Mouse (Mus musculus): ENCODE results near the gene Olfr133. TPM values are rescaled to one million over a fixed set of nuclear protein-coding genes. Genes with fewer than 3 reads are reported as not detected.

The Olfr133 gene
- total and polyA plus RNA-seq, 3 experiments: not detected

GRCm38 (mm10) chr17:38134426-38134825, 10.7 kb upstream of the Olfr133 start, which contains the start of gene Olfr132:
TSS of gene Olfr132 (minus strand) at chr17:38134526.
- DNase-seq (ENCODE audit: low read depth, low spot score): no peak
- Histone ChIP-seq H3K9ac (ENCODE audit: control insufficient read depth, low read depth, low read length, poor library complexity, severe bottlenecking) (no peak within 1 kb of the TSS), H3K27me3 (ENCODE audit: control insufficient read depth in 1 of 2, insufficient read depth in 2 of 2, low read length in 2 of 2) (no peaks in the 10 kb centered on the region), H3K9me3 (replicated peaks; ENCODE audit: insufficient read depth, low read length) (no peaks in the 10 kb centered on the region), H3K4me1 (ENCODE audit: control insufficient read depth in 1 of 2, insufficient read depth in 2 of 2, low read length in 2 of 2) (no peaks in the 10 kb centered on the region), H3K79me2 (ENCODE audit: control insufficient read depth, insufficient read depth, low read length, poor library complexity) (no peaks in the 10 kb centered on the region), H3K36me3 (ENCODE audit: control insufficient read depth in 1 of 2, insufficient read depth in 2 of 2, low read length in 2 of 2) (no peaks in the 10 kb centered on the region), H3K27ac (ENCODE audit: control insufficient read depth, low read depth, low read length) (no peak within 1 kb of the TSS), H3K4me3 (ENCODE audit: control insufficient read depth in 1 of 2, insufficient read depth in 1 of 2, low read depth in 2 of 2, low read length in 2 of 2) (no peak within 1 kb of the TSS)
- TF ChIP-seq USF2 (IDR thresholded peaks at IDR 0.05; ENCODE audit: borderline replicate concordance in 1 of 2, insufficient read depth in 1 of 2, low read depth in 1 of 2, low read length in 2 of 2): no peak

DNA sequence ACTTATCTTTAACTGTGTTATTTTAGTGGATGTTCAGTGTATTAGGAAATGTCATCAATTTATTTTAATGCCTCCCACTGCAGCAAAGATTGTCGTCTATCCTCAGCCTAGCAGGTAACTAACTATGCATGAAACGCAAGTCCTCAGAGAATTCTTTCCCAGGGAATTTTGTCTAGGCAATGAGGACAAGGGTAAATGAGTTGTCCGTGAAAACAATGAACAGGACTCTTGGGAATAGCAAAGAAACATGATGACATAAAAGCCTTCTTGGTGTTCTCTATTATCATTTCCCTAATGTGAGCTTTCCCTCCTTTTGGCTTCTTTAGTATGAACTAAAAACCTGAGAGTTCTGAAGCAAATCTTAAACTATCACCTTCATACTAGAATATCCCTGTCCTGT, 26.0 kb downstream of the Olfr133 start, which contains the start of gene Olfr134:
Olfr134 (plus strand) TSS at position 301 of the 400 bp plus-strand sequence.
- no peaks in the 10 kb centered on the region for H3K9me3 ChIP-seq (replicated peaks; ENCODE audit: insufficient read depth, low read length)
- TF ChIP-seq MAX (IDR thresholded peaks at IDR 0.05; ENCODE audit: low read length): no peak
- no peak for TF ChIP-seq ZNF384 (IDR thresholded peaks at IDR 0.05; ENCODE audit: low read depth, low read length)
- TF ChIP-seq USF2 (IDR thresholded peaks at IDR 0.05; ENCODE audit: borderline replicate concordance in 1 of 2, insufficient read depth in 1 of 2, low read depth in 1 of 2, low read length in 2 of 2): no peak
- no peak for TF ChIP-seq ELF1 (IDR thresholded peaks at IDR 0.05; ENCODE audit: low read depth, low read length)
- no peak for TF ChIP-seq EP300 (IDR thresholded peaks at IDR 0.05; ENCODE audit: low read depth in 1 of 2, low read length in 2 of 2)
- TF ChIP-seq RCOR1 (IDR thresholded peaks at IDR 0.05; ENCODE audit: low read depth, low read length): no peak
- no peak for TF ChIP-seq MYB (IDR thresholded peaks at IDR 0.05; ENCODE audit: low read depth, low read length)
- no peak for TF ChIP-seq E2F4 (IDR thresholded peaks at IDR 0.05; ENCODE audit: borderline replicate concordance, low read depth, low read length)
- no peak for TF ChIP-seq KAT2A (conservative IDR thresholded peaks at IDR 0.05; ENCODE audit: low read depth, low read length)
- no peak for TF ChIP-seq USF1 (IDR thresholded peaks at IDR 0.05; ENCODE audit: low read depth, low read length)
- H3K27ac ChIP-seq (ENCODE audit: control insufficient read depth, low read depth, low read length): no peak within 1 kb of the TSS
- H3K79me2 ChIP-seq (ENCODE audit: control insufficient read depth, insufficient read depth, low read length, poor library complexity): no peaks in the 10 kb centered on the region
- no peak for DNase-seq (ENCODE audit: low read depth, low spot score)
- no peaks in the 10 kb centered on the region for H3K4me1 ChIP-seq (ENCODE audit: control insufficient read depth in 1 of 2, insufficient read depth in 2 of 2, low read length in 2 of 2)
- H3K4me3 ChIP-seq (ENCODE audit: control insufficient read depth in 1 of 2, insufficient read depth in 1 of 2, low read depth in 2 of 2, low read length in 2 of 2): no peak within 1 kb of the TSS
- H3K36me3 ChIP-seq (ENCODE audit: control insufficient read depth in 1 of 2, insufficient read depth in 2 of 2, low read length in 2 of 2): no peaks in the 10 kb centered on the region
- no peak within 1 kb of the TSS for H3K9ac ChIP-seq (ENCODE audit: control insufficient read depth, low read depth, low read length, poor library complexity, severe bottlenecking)
- no peaks in the 10 kb centered on the region for H3K27me3 ChIP-seq (ENCODE audit: control insufficient read depth in 1 of 2, insufficient read depth in 2 of 2, low read length in 2 of 2)

Other genes starting within 250 kb of the Olfr133 start
- not detected in 2 replicates for gene Olfr127, start 244.8 kb upstream of the Olfr133 start, total RNA-seq (2012; rRNA removed)
- gene Olfr127, start 244.8 kb upstream of the Olfr133 start, polyA plus RNA-seq (2012; ENCODE audit: insufficient read depth in 1 of 2, insufficient read length in 2 of 2, low read depth in 1 of 2, low replicate concordance in 2 of 2, missing spikeins in 1 of 2): under 1 TPM in 1 of 2 experiments, not detected in 1; 0.11 TPM
- gene Olfr128, start 224.7 kb upstream of the Olfr133 start, total RNA-seq (2012; rRNA removed): not detected in 2 replicates
- not detected for gene Olfr128, start 224.7 kb upstream of the Olfr133 start, polyA plus RNA-seq (2012; ENCODE audit: insufficient read depth in 1 of 2, insufficient read length in 2 of 2, low read depth in 1 of 2, low replicate concordance in 2 of 2, missing spikeins in 1 of 2)
- not detected in 2 replicates for gene Olfr761, start 192.2 kb upstream of the Olfr133 start, total RNA-seq (2012; rRNA removed)
- not detected for gene Olfr761, start 192.2 kb upstream of the Olfr133 start, polyA plus RNA-seq (2012; ENCODE audit: insufficient read depth in 1 of 2, insufficient read length in 2 of 2, low read depth in 1 of 2, low replicate concordance in 2 of 2, missing spikeins in 1 of 2)
- not detected in 2 replicates for gene Olfr129, start 85.2 kb upstream of the Olfr133 start, total RNA-seq (2012; rRNA removed)
- gene Olfr129, start 85.2 kb upstream of the Olfr133 start, polyA plus RNA-seq (2012; ENCODE audit: insufficient read depth in 1 of 2, insufficient read length in 2 of 2, low read depth in 1 of 2, low replicate concordance in 2 of 2, missing spikeins in 1 of 2): not detected
- not detected in 2 replicates for gene Olfr130, start 81.4 kb upstream of the Olfr133 start, total RNA-seq (2012; rRNA removed)
- not detected for gene Olfr130, start 81.4 kb upstream of the Olfr133 start, polyA plus RNA-seq (2012; ENCODE audit: insufficient read depth in 1 of 2, insufficient read length in 2 of 2, low read depth in 1 of 2, low replicate concordance in 2 of 2, missing spikeins in 1 of 2)
- gene Olfr131, start 56.6 kb upstream of the Olfr133 start, total RNA-seq (2012; rRNA removed): not detected in 2 replicates
- gene Olfr131, start 56.6 kb upstream of the Olfr133 start, polyA plus RNA-seq (2012; ENCODE audit: insufficient read depth in 1 of 2, insufficient read length in 2 of 2, low read depth in 1 of 2, low replicate concordance in 2 of 2, missing spikeins in 1 of 2): not detected
- gene Olfr132, start 10.8 kb upstream of the Olfr133 start, total RNA-seq (2012; rRNA removed): not detected in 2 replicates
- not detected for gene Olfr132, start 10.8 kb upstream of the Olfr133 start, polyA plus RNA-seq (2012; ENCODE audit: insufficient read depth in 1 of 2, insufficient read length in 2 of 2, low read depth in 1 of 2, low replicate concordance in 2 of 2, missing spikeins in 1 of 2)
- gene Olfr134, start 26.1 kb downstream of the Olfr133 start, total RNA-seq (2012; rRNA removed): not detected in 2 replicates
- gene Olfr134, start 26.1 kb downstream of the Olfr133 start, polyA plus RNA-seq (2012; ENCODE audit: insufficient read depth in 1 of 2, insufficient read length in 2 of 2, low read depth in 1 of 2, low replicate concordance in 2 of 2, missing spikeins in 1 of 2): not detected
- gene Olfr135, start 59.1 kb downstream of the Olfr133 start, total RNA-seq (2012; rRNA removed): not detected in 2 replicates
- gene Olfr135, start 59.1 kb downstream of the Olfr133 start, polyA plus RNA-seq (2012; ENCODE audit: insufficient read depth in 1 of 2, insufficient read length in 2 of 2, low read depth in 1 of 2, low replicate concordance in 2 of 2, missing spikeins in 1 of 2): not detected
- not detected in 2 replicates for gene Olfr138, start 115.8 kb downstream of the Olfr133 start, total RNA-seq (2012; rRNA removed)
- not detected for gene Olfr138, start 115.8 kb downstream of the Olfr133 start, polyA plus RNA-seq (2012; ENCODE audit: insufficient read depth in 1 of 2, insufficient read length in 2 of 2, low read depth in 1 of 2, low replicate concordance in 2 of 2, missing spikeins in 1 of 2)
- gene Olfr137, start 162.3 kb downstream of the Olfr133 start, total RNA-seq (2012; rRNA removed): not detected in 2 replicates
- gene Olfr137, start 162.3 kb downstream of the Olfr133 start, polyA plus RNA-seq (2012; ENCODE audit: insufficient read depth in 1 of 2, insufficient read length in 2 of 2, low read depth in 1 of 2, low replicate concordance in 2 of 2, missing spikeins in 1 of 2): not detected
- gene Olfr136, start 184.6 kb downstream of the Olfr133 start, total RNA-seq (2012; rRNA removed): not detected in 2 replicates
- gene Olfr136, start 184.6 kb downstream of the Olfr133 start, polyA plus RNA-seq (2012; ENCODE audit: insufficient read depth in 1 of 2, insufficient read length in 2 of 2, low read depth in 1 of 2, low replicate concordance in 2 of 2, missing spikeins in 1 of 2): not detected

All from MEL (cell line).